Mouse (Mus musculus): ENCODE measurements around the gene Nhsl1.

Gene Nhsl1

DNA sequence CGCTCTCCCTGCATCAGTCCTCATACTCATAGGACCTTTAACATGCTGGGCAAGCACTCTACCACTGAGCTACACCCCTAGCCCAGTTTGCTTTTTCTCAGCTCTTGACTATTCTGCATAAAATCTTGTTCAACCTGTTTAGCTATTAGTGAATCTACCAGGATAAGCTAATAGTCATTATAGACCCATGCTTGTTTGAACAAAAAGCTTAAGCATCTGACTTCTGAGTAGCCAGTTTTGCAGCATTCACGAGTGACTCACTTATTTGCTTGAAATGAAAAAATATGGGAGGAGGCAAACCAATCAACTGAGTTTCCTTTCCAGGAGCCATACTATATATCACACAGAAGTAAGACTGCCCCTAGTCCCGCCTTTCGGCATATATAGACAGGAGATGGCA is 32.0 kb downstream of the Nhsl1 start:
- DNase-seq = no peak

DNA sequence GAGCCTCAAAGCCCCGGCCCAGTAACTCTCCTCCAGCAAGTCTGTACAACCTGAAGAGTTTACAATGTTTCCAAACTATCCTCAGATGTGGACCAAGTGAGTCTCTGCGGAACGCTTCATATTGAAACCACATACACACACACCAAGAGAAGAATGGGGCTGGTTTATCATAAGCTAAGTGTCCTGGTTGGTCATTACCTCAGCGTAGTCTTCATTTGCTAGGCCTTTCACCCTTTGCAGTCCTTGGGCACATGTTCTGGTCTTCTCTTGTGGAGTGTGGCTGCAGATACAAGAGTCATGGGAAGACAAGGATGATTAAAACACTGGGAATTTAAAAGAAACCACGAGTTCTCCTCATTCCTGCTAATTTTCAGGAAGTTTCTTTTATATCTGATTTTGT is 34.2 kb downstream of the Nhsl1 start:
- no peak for DNase-seq

DNA sequence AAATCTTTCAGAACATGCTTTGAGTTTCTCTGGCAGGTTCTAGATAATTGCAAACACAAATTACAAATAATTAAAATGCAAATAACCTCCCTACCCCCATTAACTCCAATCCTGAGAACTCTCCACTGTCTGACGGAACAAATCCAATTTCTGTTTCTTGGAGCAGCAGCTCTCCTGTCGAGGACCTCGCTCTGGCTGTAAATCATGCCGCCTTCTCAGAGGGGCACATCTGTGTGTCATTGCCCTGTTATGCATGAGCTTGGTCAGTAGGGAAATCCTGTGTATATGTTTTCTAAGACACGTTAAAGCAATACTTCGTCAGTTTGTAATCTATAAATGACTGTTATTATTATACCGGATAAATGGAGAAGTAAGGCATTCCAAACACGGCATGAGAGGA is 35.3 kb downstream of the Nhsl1 start:
- DNase-seq = no peak

DNA sequence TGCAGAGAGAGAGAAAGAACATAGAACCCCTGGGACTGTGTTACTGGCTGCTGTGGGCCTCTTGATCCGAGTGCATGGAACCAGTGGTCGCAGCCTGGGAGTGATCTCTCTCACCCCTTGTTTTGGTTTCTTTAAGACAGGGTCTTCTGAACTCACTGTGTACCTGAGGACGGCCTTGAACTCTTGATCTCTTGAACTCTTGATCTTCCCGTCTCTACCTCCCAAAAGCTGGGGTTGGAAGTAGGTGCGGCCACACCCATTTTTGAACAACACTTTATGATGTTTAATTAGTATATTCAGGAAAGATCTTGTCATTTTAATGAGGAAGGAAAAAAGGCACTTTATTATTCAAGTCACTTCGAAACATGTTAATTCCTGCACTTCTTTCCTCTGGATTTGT is 37.7 kb downstream of the Nhsl1 start:
- DNase-seq = no peak

DNA sequence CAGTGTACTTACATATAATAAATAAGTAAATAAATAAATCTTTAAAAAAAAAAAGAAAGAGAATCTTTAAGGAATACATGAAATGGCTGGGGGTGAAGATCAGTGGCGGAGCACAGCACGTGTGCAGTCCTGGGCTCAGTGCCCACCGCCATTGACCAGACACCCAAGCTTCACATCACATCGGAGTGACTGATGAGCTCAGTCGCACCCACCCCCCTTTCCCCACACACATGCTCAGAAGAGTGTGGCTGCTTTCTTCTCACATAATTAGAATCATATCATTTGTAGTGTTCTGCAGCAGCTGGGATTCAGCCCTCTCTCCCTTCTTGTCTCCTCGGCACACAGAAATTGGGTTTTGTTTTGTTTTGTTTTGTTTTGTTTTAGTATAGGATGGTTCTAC is 38.4 kb downstream of the Nhsl1 start:
- no peak for DNase-seq

DNA sequence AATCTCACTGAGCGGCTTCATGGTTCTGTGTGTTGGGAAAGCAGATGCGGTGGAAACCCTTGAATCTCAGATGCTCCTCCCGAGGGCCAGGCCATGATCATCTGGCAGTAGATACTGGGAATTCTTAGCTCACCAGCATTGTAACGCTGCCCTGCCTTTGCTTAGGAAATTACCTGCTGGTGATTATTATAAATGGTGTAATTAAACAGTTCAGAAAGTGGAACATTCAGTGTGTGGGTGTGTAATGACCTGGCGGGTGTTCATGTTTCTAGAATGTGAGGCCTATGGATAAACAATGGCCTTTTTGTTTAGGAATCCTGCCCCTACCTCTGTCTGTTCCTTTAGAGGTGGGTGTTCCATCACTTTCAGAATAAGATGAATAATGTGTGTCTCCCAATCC is 39.7 kb downstream of the Nhsl1 start:
- DNase-seq = no peak

DNA sequence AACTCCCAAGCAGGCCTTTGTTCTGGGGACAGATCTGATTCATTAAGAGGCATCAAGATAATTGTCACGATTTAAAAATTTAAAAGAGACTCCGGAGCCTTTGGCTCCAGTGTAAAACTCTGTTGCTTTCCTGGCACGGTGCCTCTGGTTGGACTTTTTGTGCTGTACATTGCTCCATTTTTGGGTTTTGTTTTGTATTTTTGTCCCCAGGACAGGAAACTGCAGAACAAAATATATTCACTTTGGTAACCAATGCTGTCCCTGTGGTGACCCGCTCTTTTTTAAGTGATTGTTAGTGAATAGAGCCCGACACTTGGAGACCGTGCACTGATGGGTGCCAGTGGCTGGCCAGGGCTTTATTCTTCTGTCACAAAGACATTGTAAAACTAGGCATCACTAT is 41.4 kb downstream of the Nhsl1 start:
- peak; percentile 21 for DNase-seq

DNA sequence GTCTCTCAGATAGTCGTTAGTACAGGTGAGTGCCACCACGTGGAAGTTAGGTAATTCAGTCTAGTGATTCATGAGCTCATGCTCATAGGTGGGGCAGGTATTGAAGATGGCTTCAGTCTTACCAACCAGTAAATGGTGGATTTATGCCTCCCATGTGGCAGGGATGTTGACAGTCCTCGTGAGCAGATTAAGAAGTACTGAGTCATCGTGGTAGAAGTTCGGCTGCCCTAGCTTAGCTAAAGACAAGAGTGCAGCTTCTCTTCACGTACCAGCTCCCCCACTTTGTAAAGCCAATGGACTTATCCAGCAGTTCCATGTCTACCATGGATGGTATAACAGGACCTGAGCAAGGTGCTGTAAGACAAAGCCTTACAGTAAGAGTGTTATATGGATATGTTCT is 46.6 kb downstream of the Nhsl1 start:
- DNase-seq = no peak

DNA sequence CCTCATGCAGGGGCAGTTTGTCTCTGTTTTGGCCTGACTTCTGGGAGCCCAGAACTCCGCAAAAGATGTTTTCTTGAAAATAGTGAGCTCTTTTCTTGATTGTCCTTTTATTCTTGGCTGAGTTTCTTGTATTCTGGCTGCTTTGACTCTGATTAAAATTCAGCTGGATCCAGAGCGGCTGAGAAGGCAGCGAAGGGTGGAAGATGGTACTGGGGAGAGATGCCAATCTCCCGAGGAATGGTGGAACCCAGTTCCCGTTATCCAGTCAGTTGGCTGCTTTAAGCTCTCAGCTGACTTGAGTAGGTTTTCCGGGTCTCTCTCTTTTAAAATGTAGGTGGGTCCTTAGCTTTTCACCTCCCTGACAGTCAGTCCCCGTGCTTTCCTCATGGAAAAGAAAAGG is 47.9 kb downstream of the Nhsl1 start:
- DNase-seq = peak; percentile 16

DNA sequence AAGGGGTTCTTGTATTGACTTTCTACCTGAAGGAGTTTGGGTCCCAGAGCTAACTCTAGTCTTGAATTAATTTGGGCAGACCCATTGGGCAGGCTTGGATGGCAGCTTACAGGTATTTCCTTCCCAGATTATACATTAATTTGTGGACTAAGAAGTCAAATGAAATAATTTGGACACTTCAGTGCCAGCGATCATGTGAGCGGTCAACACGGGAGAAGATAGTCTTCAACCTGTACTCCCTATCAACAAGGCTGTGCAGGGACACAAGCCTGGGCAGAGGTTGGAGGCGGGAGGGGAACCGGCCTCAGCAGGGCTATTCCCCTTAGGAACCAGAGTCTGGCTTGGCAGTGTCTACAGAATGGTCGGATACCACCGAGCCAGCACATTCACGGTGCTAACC is 49.3 kb downstream of the Nhsl1 start:
- no peak for DNase-seq

DNA sequence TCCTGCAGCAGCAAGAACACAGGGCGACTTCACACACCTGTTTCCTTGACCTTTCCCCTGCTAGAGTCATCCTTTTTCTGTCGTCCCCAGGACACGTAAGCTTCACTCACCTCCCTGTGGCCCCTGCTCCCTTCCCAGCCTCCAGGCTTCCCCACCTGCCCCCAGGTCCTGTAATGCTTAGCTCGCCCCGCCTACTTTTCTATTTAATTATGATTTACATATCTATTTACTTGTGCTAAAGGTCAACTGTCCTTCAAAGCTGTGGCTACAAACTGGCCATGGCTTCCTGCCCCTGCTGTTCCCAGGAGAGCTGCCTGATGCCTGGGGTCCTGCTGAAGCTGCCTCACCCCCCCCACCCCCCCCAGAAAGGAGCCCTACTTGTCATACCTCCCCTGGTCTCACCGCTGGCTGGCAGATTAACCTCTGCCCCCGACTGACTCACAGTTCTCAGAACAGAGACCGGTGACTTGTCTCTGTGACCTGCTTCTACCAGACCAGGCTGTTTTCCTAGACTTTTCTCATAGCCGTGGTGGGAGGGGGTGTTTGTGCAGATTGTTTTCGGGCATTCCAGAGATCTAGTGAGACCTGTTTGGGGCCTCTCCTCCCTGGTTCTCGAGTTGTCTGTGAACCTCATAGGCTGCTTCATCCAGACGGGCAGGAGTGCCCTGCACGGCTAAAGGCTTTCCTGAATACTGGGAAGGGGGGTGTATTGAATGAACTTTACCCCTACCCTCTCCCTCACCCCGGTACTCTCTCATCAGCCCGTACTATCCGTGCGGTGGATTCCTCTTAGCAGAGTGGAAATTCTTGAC is 51.9 kb downstream of the Nhsl1 start:
- no peak for DNase-seq

DNA sequence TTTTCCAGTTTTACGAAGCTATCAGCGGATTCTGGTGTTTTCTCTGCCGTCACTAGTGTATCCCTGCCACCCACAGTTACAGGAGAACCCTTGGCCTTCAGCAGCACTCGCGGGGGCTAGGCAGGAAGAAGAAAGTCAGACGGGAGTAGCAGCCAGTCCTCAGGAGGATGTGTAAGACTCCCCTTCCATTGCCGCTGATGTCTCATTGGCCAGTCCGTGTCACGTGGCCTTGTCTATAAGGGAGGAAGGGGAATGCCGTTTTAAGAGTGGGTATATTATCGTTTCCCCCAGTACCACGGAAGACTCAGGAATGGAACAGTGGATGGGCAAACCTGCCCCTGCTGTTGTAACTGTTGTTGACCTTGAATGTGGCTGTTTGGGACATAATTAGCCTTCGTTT is 53.1 kb downstream of the Nhsl1 start:
- no peak for DNase-seq

DNA sequence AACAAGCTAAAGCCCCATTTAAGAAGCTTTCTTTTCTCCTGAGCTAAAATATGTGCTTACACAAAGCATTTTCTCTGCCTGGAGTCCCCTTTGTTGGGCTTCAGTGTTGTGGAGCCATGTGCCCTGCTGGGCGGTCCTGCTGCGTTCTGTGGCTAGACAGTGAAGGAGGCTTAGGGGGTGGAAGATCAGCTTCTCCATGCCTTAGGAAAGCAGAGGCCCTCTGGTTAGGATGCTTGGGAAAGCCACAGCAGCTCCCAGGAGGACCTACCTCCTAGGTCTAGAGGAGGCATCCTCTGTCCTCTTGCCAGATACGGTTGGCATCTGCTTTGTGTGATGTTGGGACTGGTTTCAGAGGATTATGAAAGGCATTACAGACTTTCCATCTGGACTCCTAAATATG is 56.5 kb downstream of the Nhsl1 start:
- DNase-seq = no peak

DNA sequence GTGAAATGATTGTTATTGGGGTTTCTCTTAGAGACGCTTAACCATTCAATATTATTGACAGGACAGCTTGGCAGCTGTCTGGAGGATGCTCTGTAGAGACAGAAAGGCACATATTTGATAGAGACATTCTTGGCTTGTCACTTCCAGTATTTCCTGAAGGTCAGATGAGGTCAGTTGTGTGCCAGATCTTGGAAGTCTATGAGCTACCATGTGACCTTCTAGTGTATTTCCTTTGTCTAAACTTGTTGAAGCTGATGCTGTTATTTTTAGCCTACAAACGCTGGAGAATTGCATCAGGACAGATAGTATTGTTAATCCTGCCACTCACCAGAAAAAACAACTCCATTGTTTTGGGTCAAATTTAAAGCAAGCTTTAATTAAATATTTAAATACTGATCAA is 66.0 kb downstream of the Nhsl1 start:
- DNase-seq = no peak

DNA sequence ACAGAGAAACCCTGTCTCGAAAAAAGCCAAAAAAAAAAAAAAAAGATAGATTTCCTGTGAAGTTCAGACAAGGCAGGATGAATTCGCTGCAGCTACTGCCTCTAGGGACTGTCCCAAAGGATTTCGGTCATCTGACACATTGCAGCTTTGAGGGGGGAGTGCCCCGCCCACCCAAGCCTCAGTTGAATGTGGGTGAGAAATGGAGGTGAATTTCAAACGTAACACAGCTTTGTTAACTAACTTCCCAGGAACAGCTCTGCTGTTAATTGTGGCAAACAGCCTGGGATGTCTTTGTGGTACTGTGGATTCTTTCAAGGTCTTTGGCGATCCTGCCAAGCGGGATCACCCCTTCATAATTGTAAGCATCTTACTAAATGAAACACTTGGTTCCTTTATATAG is 67.4 kb downstream of the Nhsl1 start:
- no peak for DNase-seq

DNA sequence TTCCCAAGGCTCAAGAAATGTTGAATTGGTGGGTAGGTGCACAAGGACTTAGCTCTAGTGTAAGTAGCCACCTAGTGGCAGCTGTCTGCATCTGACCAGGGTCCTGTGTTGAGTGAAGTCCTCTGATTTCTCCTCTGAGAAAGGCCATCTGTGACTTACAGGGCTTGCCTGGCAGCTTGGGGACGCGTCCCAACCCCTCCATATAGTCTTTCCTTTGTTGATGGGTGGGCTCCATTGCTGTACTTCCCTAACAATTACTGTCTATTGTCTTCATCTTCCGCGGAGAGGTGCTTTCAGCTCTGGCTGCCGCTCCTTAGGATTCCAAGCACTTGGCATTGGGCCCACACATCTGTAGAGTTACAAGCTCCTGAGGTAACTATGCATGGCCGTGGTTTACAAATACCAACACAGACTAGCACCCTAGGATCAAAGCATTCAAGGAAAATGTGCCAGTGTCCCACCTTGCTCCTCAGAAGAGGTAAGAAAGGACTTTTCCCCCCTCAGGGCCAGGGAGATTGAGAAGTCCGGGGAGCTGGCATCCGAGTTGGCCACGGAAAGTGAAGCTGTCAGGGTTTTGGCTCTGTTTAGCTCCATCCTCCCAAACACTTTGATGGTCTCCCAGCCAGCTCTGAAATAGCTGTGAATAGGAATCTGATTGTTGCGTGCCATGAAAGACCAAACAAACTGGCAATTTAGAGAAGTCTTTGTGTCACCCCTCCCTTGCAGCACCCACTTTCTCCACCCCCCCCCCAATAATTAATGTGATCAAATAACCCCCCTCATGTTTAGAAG is 70.2 kb downstream of the Nhsl1 start:
- no peak for DNase-seq

DNA sequence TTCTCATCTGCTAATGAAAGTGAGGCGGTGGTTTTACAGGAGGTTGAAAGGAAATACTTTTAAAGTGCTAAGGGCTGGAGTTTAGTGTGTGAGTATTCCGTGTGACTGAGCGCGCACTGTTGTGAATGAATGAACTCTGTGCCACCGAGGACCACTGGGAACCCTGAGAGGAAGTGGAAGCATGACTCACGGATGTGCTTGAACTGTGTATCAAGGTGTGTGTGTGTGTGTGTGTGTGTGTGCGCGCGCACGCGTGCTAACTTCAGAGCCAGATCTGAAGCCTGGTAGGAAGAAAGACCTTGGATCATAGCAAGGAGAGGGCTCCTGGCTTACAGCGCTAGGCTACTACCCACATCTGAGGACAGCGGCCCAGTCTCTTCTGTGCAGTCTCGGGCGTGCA is 71.2 kb downstream of the Nhsl1 start:
- DNase-seq = no peak

DNA sequence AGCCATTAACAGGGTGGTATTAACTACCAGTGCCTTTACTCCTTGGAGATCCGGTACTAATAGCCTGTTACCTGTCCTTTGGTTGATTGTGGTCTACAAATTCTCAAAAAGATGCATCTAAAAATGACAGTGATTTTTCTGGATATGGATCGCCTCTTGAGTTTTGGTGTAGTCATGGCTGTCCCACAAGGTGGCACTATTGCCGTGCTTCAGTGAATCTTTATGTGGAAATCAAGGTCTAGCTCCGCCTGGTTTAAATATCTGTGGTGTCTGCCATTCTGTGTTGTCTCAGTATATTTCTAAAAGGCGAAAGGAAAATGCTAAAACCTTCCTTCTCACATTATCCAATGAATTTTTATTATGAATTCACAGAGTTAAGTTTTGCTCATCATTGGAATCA is 72.8 kb downstream of the Nhsl1 start:
- DNase-seq = peak; percentile 41

DNA sequence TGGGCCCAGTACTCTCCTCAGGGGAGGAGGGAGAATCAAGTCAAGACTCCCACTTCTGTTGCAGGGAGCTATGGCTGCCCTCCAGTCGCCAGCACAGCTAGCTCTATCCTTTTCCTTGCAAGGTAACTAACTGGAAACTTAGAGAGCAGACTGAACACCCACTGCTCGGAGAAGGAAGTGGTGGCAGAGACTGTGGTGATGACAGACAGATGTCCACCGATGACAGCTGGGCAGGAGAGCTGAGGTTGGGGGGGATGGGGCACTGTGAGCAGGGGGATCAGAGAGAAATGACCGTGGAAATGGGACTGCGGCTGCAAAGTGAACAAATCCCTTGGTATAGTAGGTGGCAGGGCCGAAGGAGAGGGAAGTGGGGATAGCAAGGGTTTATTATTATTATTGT is 73.5 kb downstream of the Nhsl1 start:
- DNase-seq = no peak

DNA sequence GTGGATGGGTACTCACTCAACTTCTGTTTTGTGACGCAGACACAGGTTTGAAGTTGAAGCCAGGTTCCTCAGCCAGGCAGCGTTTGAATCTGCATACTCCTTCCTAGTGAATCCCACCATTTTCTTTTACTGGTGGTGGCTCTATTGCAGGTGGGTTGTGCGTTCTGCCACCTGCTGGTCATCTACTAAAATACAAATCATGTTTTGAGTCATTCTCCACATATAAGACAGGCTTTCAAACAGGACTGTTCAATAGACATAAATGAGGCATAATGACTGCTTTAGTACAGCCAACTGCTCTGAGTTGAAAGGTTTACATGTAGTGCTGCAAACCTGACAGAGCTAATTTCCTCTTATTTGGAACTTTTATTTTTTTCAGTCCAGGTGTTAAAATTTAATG is 75.0 kb downstream of the Nhsl1 start:
- DNase-seq = no peak

DNA sequence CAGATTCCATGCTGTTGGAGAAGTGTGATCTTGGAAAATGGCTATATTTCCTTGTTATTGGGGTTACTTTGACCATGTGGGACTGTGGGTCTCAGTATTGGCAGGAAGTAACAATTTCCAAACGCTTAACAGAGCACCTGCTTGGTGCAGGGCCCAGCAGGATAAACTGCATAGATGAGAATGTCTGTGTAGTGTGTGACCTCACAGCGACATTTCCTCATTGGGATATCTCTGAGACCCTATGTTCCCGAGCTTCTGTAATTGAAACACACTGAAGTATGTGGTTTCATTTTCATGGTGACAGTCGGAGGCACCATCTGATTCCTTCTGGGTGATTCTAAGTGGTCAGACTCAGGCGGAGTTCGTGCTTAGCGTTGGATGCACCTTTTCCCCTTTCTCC is 75.5 kb downstream of the Nhsl1 start:
- no peak for DNase-seq

DNA sequence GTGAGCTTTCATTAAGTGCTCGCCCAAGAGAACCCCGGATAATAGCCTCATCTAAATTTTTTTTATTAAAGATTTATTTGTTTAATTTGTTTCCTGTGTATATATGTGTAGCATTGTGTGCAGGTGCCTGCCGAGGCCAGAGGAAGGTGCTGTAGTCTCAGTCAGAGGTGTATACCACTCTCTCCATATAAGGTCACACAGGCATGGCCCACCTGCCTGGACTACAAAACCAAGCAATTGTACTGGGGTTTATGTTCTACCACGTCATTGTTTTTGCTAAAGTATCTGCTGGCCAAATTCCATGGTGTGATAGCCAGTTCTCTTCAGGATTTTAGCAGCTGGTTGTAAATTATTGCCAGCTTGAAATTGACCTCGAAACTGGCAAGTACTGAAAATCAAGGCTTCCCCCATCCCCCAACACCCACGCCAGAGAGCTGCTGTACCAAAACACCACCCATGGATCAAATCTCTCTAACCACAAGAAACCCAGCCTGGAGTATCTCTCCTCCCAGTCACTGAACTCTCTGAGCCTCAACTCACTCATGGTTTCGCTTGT is 81.4 kb downstream of the Nhsl1 start:
- no peak for DNase-seq

DNA sequence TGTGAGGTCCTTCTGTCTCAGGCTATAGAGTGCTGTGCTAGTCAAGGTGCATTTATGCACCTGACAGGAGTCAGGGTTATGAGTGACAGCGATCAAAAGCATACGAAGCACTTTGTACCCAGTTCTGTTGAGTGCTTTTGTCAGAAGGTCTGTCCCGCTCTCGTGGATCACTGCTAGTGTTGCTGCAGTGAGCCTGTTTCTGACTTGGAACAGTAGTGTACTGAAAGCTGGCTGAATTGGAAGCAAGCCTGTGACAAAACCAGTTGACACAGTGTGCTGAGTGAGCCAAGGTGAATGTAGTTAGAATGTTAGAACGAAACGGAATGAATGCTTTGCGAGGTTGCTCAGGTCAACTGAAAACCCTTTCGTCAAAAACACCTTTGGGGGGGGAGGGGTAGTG is 82.2 kb downstream of the Nhsl1 start:
- DNase-seq = no peak

DNA sequence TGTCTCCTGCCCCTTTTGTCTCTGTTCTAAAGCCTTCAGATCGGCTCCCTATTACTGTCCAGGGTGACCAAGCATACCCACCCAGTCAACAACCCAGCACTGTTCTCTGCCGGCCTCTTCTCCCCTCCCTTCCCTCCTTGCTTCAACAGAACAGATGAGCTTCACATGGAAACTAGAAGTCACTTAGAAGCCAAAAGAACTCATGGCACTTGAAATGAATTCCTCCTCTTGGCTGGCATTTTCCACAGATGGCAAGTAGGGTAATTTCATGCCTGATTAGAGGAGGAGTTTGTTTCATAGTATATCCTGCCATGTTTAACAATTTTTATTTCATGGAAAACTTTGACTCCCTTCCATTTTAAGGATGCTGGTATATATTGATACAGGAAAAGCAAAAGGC is 85.2 kb downstream of the Nhsl1 start:
- DNase-seq = no peak

Measured in cerebellum, adult 11-12 months (tissue).